Mouse (Mus musculus) lung, postnatal 0 days (tissue): ENCODE results near the gene Taar7b.

Source experiments
- CTCF ChIP-seq: IDR thresholded peaks from 2 replicates; pipeline ENCODE4 v1.5.1; 2016; ENCODE audit warnings: antibody characterized with exemption, mild to moderate bottlenecking
- EP300 ChIP-seq: IDR thresholded peaks from 2 replicates; pipeline ENCODE4 v1.6.1; 2016; ENCODE audit warnings: antibody characterized with exemption, mild to moderate bottlenecking, control low read depth

- TF ChIP-seq CTCF (no peak), EP300 (no peak)
Measured at GRCm38 (mm10) chr10:23959071-23959470, 40.7 kb upstream of the Taar7b start.
